ENCODE assay signal across 14 mouse cellular contexts in the genomic region with DNA sequence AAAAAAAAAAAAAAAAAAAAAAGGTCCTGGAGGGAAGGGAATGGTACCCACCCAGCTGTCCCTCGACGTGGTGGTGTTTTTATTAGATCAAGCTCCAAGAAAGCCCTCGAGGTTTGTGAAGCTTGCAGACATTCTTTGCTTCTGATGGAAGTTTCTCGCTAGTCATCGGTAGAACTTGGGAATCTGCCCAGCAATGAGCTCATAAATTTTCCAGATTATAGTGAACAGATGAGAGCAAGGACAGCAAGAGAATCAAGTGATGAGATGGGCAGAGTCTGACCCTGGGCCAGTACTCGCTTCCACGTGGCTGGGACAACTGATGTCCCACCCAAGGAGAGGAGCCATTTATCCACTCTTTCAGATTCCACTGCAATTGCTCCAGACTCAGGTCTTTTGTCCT.
DNase-seq lines count a peak whose midpoint lies in the region; ATAC-seq and TF ChIP-seq lines count a peak whose summit lies in the region.
"Had no signal": no experiment of that assay in that cellular context is flagged by ENCODE, and none has a peak within 500 bp of the region (broad histone marks: within the 10 kb centered on the region; RNA-seq: fewer than 3 reads in every experiment).

No protein-coding gene starts in this region.

- intact Hi-C loops in gastrocnemius, adult 2 months (cut with DNase I): no loop called here

- no peak overlapping the region for H3K4me2 ChIP-seq in kidney, embryonic 14.5 days (replicated peaks; ENCODE audit: low read depth, low read length)
- H3K4me2 ChIP-seq in hindbrain, embryonic 12.5 days (replicated peaks): no peak overlapping the region
- H3K4me2 ChIP-seq: hindbrain, embryonic 13.5 days; limb, embryonic 15.5 days; midbrain, embryonic 15.5 days had no signal

- no peaks in the 10 kb centered on the region for H3K9me3 ChIP-seq in kidney, embryonic 14.5 days (ENCODE audit: control insufficient read depth, low read length)
- H3K9me3 ChIP-seq in hindbrain, embryonic 12.5 days (replicated peaks): no peaks in the 10 kb centered on the region
- H3K9me3 ChIP-seq: hindbrain, embryonic 13.5 days; limb, embryonic 15.5 days; midbrain, embryonic 15.5 days had no signal

- DNase-seq in kidney, postnatal 10 days: peak; percentile 15
- DNase-seq in right cerebral cortex, adult 18-20 months: peak; percentile 6
- DNase-seq in right cerebral cortex, postnatal 4 days: no peak
- peak; percentile 68 for DNase-seq in gastrocnemius, adult 2 months
- DNase-seq in lung, postnatal 36 days: peak; percentile 64
- DNase-seq in thymus, adult 18-20 months: no peak
- DNase-seq: cerebellum, postnatal 36 days; retina, postnatal 1 day; thymus, adult 2 months had no signal

- 61% methylated on average over 7 of the region's 7 CpGs for WGBS in kidney, embryonic 14.5 days
- 83% methylated on average over 7 of the region's 7 CpGs for WGBS in hindbrain, embryonic 12.5 days

- no peak overlapping the region for H3K9ac ChIP-seq in kidney, embryonic 14.5 days (ENCODE audit: low read depth, low read length)
- no peak overlapping the region for H3K9ac ChIP-seq in hindbrain, embryonic 12.5 days
- H3K9ac ChIP-seq: hindbrain, embryonic 13.5 days; limb, embryonic 15.5 days; midbrain, embryonic 15.5 days had no signal

- no peak overlapping the region for H3K4me3 ChIP-seq in kidney, embryonic 14.5 days (ENCODE audit: low read length)
- no peak overlapping the region for H3K4me3 ChIP-seq in gastrocnemius, adult 2 months
- H3K4me3 ChIP-seq in hindbrain, embryonic 12.5 days: no peak overlapping the region
- H3K4me3 ChIP-seq: hindbrain, embryonic 13.5 days; limb, embryonic 15.5 days; midbrain, embryonic 15.5 days had no signal

- H3K27me3 ChIP-seq in kidney, embryonic 14.5 days (ENCODE audit: control insufficient read depth, insufficient read depth, low read length): no peaks in the 10 kb centered on the region
- no peaks in the 10 kb centered on the region for H3K27me3 ChIP-seq in hindbrain, embryonic 12.5 days
- H3K27me3 ChIP-seq: hindbrain, embryonic 13.5 days; limb, embryonic 15.5 days; midbrain, embryonic 15.5 days had no signal

- no peaks in the 10 kb centered on the region for H3K4me1 ChIP-seq in kidney, embryonic 14.5 days (ENCODE audit: control insufficient read depth, insufficient read depth, low read length)
- no peaks in the 10 kb centered on the region for H3K4me1 ChIP-seq in hindbrain, embryonic 12.5 days
- H3K4me1 ChIP-seq: hindbrain, embryonic 13.5 days; midbrain, embryonic 15.5 days had no signal

- H3K27ac ChIP-seq in kidney, embryonic 14.5 days (ENCODE audit: low read depth, low read length): no peak overlapping the region
- peak overlapping the region; percentile 12; the same call in 1 of the 2 replicates for H3K27ac ChIP-seq in gastrocnemius, adult 2 months
- H3K27ac ChIP-seq in hindbrain, embryonic 12.5 days: no peak overlapping the region
- H3K27ac ChIP-seq: hindbrain, embryonic 13.5 days; limb, embryonic 15.5 days; midbrain, embryonic 15.5 days had no signal

- no peak for ATAC-seq in kidney, embryonic 14.5 days (ENCODE audit: low FRiP score, low TSS enrichment)
- no peak for ATAC-seq in hindbrain, embryonic 12.5 days (ENCODE audit: low FRiP score)
- ATAC-seq: midbrain, embryonic 15.5 days had no signal

- H3K36me3 ChIP-seq in kidney, embryonic 14.5 days (ENCODE audit: control insufficient read depth, insufficient read depth, low read length): no peaks in the 10 kb centered on the region
- H3K36me3 ChIP-seq in hindbrain, embryonic 12.5 days: no peaks in the 10 kb centered on the region
- H3K36me3 ChIP-seq: hindbrain, embryonic 13.5 days; limb, embryonic 15.5 days; midbrain, embryonic 15.5 days had no signal

- TF ChIP-seq CTCF in gastrocnemius, adult 2 months (IDR thresholded peaks at IDR 0.05): no peak

Comparison
In these comparisons a context has a peak if more than half of its experiments do, and no peak if none do; other contexts are left out.
1. DNase-seq: peak in kidney, postnatal 10 days (single experiment), right cerebral cortex, adult 18-20 months (single experiment), gastrocnemius, adult 2 months (single experiment) and lung, postnatal 36 days (single experiment); none in right cerebral cortex, postnatal 4 days (single experiment) and thymus, adult 18-20 months (0 of 2).